Mouse (Mus musculus) megakaryocyte, embryonic 14.5 days (primary cell): ENCODE results near the gene Tmem240. TPM values are rescaled to one million over a fixed set of nuclear protein-coding genes. Genes with fewer than 3 reads are reported as not detected.
"Not testable (repeated sequence)": the region's sequence is repeated elsewhere in the genome, so short reads cannot be mapped to it uniquely, and the experiment has no call there.

ENCODE experiments used
- H3K27me3 ChIP-seq: replicated peaks from 2 replicates; pipeline ENCODE3; 2012; ENCODE audit warnings: inconsistent platforms
- H3K36me3 ChIP-seq: replicated peaks from 2 replicates; pipeline ENCODE3; 2012; ENCODE audit warnings: low read length, inconsistent platforms, mixed read lengths
- H3K4me1 ChIP-seq: 2 replicates; pipeline ENCODE4 v1.6.1; 2012; ENCODE audit warnings: inconsistent platforms
- H3K4me3 ChIP-seq: replicated peaks from 2 replicates; pipeline ENCODE3; 2012; ENCODE audit warnings: moderate library complexity, mild to moderate bottlenecking, inconsistent platforms
- H3K9me3 ChIP-seq: 2 replicates; pipeline ENCODE4 v1.6.1; 2012; ENCODE audit warnings: inconsistent platforms
- FLI1 ChIP-seq: IDR thresholded peaks from 2 replicates; pipeline ENCODE4 v1.6.1; 2012; ENCODE audit warnings: low read length, inconsistent platforms, mixed read lengths
- GATA1 ChIP-seq: IDR thresholded peaks from 3 replicates; pipeline ENCODE4 v1.6.1; 2012; ENCODE audit warnings: mixed read lengths, low read length, inconsistent platforms, borderline replicate concordance
- polyA plus RNA-seq: library from polyadenylated mRNA; stranded (reverse); fragments of >175 nt; gene quantifications from 2 replicates; pipeline ENCODE4 v1.2.3, GENCODE M21; 2012; ENCODE audit warnings: low replicate concordance; ENCODE audit not compliant: insufficient read depth

The Tmem240 gene
- polyA plus RNA-seq: 1.2 and 3.2 TPM in 2 replicates

GRCm38 (mm10) chr4:155734350-155734941 lies at the start of gene Tmem240:
Gene Tmem240 (plus strand): TSS chr4:155734800.
- Histone ChIP-seq H3K9me3 (no peaks in the 10 kb centered on the region), H3K4me3 (peak within 1 kb of the TSS; percentile 97), H3K36me3 (peaks cover 83% of the 10 kb centered on the region), H3K27me3 (no peaks in the 10 kb centered on the region), H3K4me1 (peaks cover 66% of the 10 kb centered on the region)
- TF ChIP-seq FLI1: no peak
- TF ChIP-seq GATA1: no peak

- not testable (repeated sequence) for H3K36me3 ChIP-seq, H3K4me3 ChIP-seq, H3K4me1 ChIP-seq, H3K9me3 ChIP-seq
- peaks cover 28% of the 10 kb centered on the region for H3K27me3 ChIP-seq
Measured at GRCm38 (mm10) chr4:155687764-155688163, 46.8 kb upstream of the Tmem240 start.

- peaks cover 53% of the 10 kb centered on the region for H3K27me3 ChIP-seq
- H3K36me3 ChIP-seq: no peaks in the 10 kb centered on the region
- no peak overlapping the region for H3K4me3 ChIP-seq
- TF ChIP-seq FLI1 (no peak), GATA1 (no peak)
- H3K4me1 ChIP-seq: peaks cover 37% of the 10 kb centered on the region
- no peaks in the 10 kb centered on the region for H3K9me3 ChIP-seq
Measured at GRCm38 (mm10) chr4:155690571-155691375, 43.8 kb upstream of the Tmem240 start.

- no peaks in the 10 kb centered on the region for H3K9me3 ChIP-seq
- peaks cover 62% of the 10 kb centered on the region for H3K27me3 ChIP-seq
- no peak overlapping the region for H3K4me3 ChIP-seq
- TF ChIP-seq FLI1 (no peak), GATA1 (no peak)
- peaks cover 53% of the 10 kb centered on the region for H3K4me1 ChIP-seq
- H3K36me3 ChIP-seq: no peaks in the 10 kb centered on the region
Measured at GRCm38 (mm10) chr4:155692421-155692820, 42.2 kb upstream of the Tmem240 start.

- Histone ChIP-seq H3K36me3 (no peaks in the 10 kb centered on the region), H3K9me3 (no peaks in the 10 kb centered on the region), H3K27me3 (peaks cover 68% of the 10 kb centered on the region), H3K4me3 (peak within 1 kb of the TSS; percentile 95), H3K4me1 (peaks cover 51% of the 10 kb centered on the region)
- TF ChIP-seq FLI1 (no peak), GATA1 (no peak)
Measured at GRCm38 (mm10) chr4:155694111-155694481, 40.5 kb upstream of the Tmem240 start, which contains the start of gene Fndc10. Gene Fndc10 (plus strand): TSS chr4:155694342.

GRCm38 (mm10) chr4:155694482-155695401 lies 39.9 kb upstream of the Tmem240 start:
- peaks cover 69% of the 10 kb centered on the region for H3K27me3 ChIP-seq
- peaks cover 51% of the 10 kb centered on the region for H3K4me1 ChIP-seq
- H3K4me3 ChIP-seq: peak overlapping the region; percentile 95
- no peaks in the 10 kb centered on the region for H3K9me3 ChIP-seq
- TF ChIP-seq GATA1 (no peak), FLI1 (no peak)
- H3K36me3 ChIP-seq: no peaks in the 10 kb centered on the region

- H3K4me3 ChIP-seq: peak overlapping the region; percentile 62
- no peaks in the 10 kb centered on the region for H3K9me3 ChIP-seq
- peaks cover 51% of the 10 kb centered on the region for H3K4me1 ChIP-seq
- TF ChIP-seq GATA1: no peak
- no peak for TF ChIP-seq FLI1
- H3K36me3 ChIP-seq: no peaks in the 10 kb centered on the region
- peaks cover 68% of the 10 kb centered on the region for H3K27me3 ChIP-seq
Measured at GRCm38 (mm10) chr4:155695531-155696062, 39.0 kb upstream of the Tmem240 start.

GRCm38 (mm10) chr4:155696261-155697255 lies 38.0 kb upstream of the Tmem240 start:
- peaks cover 60% of the 10 kb centered on the region for H3K27me3 ChIP-seq
- H3K4me1 ChIP-seq: peaks cover 55% of the 10 kb centered on the region
- no peaks in the 10 kb centered on the region for H3K9me3 ChIP-seq
- no peaks in the 10 kb centered on the region for H3K36me3 ChIP-seq
- TF ChIP-seq GATA1: no peak
- no peak for TF ChIP-seq FLI1
- no peak overlapping the region for H3K4me3 ChIP-seq
